Mouse (Mus musculus) embryo, embryonic 9.5 days (tissue): ENCODE data around the gene Slc8a3.

ENCODE experiments used
- DNase-seq: peaks from one replicate; pipeline ENCODE4 v3.0.0-alpha.2; 2017; ENCODE audit errors: extremely low spot score

The Slc8a3 gene

DNA sequence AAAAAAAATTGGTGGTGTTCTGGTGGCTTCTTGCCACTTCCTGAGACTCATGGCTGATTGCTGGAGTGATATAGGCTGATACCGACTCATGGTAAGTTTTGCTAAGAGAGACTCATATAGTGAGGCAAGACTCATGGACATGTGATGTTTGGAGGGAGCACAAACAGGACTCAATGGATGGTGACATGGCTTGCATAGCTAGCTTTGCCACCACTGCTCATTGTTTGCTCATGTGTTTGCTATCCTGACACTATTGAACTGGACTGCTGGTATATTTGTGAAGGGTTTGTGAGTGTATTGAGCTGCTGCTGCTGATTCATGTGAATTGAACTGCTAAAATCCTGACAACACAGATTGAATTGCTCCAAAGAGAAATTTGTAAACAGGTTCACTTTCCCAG, 95.8 kb downstream of the Slc8a3 start:
- DNase-seq, result no peak

DNA sequence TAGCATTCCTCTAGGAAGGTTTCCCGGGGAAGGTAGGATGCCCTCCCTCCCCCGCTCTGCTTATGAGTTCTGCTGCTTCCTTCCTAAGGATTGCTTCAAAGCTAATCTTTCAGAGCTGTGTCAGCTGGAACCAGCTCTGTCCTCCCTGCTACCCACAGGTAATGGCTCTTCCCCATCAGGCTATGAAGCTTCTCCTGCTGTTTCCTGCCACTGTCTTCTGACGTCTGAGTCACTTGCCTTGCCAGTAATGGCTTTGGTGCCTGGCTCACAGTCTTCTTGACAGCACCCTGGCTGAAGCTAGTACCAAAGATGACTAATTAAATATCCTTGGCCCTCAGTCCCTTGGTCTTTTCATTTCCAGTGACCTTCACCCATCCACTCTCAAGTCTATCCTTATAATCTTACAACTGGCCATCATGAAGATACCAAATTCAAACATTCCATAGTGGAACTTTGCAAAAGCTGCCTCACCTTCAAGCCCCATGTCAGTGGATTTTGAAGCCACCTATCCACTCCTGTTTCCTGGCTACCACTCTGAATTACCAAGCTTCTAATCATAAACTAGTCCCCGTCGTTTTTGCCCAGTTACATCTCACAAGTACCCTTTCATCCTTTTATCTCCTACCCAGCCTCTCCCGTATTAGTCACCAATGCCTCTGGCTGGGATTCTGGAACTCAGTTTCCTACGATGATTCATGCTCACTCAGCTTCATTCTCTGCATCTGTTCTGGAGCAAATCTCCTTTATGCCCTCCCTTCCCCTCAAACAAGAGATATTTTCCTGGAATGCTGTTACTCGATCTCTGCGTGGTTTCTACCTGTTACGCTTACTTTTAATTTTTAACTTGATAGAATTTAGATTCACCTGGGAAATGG, 97.3 kb downstream of the Slc8a3 start:
- no peak for DNase-seq

DNA sequence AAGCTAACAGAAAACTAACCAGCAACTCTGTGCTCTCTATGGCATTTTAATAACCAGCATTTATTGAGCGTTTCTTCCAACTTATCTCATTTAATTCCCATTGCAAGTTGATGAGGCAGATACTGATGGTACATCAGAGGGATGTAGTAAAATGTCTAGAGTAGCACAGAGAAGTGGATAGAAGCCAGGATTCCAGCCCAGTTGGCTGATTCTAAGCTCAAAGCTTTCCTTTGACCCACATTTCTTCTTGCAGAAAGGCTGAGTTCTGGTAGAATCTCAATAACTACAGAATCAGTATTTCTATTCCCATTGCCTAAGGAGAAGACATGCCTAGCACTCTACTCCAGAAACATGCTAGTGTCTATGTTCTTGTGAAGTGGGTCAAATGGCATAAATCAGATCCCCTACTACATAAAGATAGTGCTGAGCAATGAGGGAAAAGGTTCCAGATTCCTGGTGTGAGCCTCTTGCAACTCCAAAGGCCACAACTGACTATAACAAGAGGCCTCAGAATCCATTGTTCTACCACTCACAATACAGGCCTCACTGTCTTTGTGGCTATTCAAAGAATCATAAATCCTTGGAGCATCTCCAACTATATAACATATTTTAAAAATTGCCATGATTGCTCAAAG, 99.1 kb downstream of the Slc8a3 start:
- DNase-seq, result no peak

DNA sequence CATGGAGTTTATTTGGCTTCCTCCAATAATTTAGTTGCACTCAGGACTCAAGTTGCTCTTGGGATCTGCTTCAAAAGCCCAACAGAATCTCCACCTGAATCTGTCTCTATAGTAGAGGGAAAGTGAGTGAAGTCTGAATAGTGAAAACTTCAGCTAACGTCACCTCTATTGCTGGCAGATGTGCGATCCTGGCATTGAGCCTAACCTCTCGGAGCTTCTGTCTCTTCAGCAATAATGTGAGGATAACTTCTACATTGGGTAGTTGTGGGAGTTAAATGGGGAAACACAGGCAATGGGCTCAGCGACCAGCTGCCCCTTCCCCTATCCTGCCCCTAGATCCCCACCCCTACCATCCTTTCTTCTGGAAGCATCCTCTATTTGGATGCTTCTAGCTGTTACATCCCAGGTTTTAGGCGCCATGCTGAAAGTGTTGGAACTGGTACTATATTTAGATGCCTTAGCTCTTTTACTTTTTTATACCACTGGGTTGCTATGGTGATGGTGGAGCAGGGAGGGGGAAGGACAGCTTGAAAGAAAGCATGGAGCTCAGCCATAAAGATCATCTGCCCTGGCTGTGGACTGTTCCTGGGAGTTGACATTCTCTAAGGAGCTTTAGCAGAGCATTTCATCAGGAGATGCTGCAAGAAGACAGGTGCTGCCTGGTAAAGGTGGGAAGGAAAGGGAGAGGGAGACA, 105.1 kb downstream of the Slc8a3 start:
- DNase-seq, result no peak

DNA sequence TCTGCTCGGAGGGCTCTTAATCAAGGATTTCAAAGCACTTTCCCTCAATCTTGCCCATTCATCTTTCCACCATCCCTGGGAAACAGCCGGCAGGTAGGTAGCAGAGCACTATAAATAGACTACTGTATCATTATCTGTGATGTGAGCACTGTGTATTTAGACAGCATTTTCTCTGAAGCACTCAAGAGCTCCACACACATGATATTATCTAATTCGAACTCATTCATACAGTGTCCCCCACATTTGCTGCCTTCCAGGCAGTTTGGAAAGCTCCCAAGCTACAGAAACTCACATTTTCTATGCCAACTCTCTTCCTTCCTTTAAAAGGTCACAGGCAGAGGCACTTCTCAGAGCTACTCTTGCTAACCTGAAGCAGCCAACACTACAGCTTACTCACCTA, 106.4 kb downstream of the Slc8a3 start:
- DNase-seq, result no peak

DNA sequence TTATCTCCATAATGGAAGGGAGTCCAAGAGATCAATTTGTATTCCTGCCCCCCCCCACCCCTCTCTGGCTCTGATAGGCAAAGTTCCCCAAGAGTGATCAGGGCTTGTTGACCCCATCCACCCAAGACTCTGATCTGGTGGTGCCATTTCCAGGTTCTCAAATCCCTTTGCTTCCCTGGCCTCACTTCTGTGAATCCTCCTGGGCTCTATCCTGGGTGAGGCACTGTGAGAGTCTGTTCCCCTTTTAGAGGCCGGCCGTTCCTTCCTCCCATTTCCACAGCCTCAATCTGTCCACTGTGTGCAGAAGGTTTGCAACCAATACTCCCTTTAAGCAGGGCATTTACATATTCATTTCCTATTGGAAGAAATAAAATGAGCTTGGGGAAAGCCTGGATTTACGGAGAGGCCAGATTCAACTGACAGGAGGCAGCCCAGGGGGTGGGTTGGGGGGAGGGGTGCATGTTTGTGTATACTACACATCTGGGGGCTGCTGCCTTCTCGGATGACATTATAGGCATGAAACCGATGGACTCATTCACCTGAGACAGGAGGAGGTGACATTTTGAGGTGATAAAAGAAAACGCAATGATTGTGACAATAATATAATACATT, 106.9 kb downstream of the Slc8a3 start:
- DNase-seq, result no peak

DNA sequence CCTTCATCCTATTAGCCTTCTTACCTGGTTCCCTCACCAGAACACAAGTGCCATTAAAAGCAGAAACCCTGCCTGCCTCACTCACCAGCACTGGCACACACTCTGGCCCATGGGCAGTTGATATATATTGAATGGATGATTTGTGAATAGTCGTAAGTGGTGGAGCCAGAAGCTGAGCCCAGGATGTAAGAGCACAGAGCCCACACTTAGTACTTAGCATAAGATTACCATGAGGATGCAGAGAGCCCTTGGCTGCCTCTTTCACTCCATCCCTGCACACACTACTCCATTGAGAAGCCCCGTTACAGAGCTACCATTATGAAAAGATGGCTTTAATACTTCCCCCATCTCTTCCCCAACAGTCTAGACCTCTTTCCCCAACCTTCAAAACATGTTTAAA, 108.1 kb downstream of the Slc8a3 start:
- DNase-seq, result no peak

DNA sequence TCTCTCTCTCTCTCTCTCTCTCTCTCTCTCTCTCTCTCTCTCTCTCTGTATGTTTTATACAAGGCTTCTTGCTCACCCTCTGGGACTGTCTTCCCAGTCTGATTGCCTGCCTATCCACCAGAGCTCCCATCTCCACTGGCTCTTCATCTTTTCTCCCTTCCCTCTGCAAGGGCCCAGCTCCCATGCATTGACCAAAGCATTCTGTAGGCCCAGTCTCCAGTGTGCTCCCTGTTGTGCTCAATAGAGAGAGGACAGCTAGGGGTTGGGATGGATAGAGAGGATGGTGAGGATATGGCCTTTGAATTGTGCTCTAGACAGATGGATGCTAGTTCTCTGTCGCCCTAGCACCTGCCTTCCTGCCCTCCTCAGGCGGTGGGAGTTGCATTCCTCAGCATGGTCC, 109.7 kb downstream of the Slc8a3 start:
- no peak for DNase-seq

DNA sequence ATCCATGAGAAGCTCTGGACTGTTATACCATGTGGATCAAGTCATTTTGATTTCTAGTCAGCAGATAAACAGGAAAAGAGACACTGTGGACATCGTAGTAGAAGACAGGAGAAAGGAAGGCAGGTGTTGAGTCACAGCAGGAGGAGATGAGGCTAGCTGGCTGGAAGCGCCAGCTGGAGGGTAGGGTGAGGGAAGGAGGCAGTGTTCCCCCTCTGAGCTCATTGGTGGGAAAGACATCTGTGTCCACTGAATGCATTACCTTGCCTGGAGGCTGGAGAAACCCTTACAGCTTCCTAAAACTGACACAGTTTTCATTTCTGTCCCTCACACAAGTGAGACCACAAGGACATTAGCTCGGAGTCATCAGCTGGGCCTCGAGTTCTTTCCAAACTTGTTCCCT, 113.6 kb downstream of the Slc8a3 start:
- DNase-seq, result no peak

DNA sequence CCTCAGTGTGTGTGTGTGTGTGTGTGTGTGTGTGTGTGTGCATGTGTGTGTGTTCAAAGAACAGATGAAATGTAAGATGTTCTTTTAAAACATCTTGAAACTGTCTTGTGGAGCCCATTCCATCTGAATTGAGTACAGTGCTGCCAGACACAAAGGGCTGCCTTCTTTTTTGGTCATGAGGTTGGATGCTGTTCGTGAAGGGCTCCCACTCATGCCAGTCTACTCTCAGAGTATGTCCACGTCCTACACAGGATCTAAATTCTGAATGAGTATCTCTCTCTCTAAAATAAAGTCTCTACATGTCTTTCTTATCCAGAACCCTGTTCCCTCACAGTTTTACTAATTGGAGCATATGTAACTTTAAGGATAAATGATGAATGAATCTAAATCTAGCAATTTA, 124.4 kb downstream of the Slc8a3 start:
- DNase-seq, result no peak

DNA sequence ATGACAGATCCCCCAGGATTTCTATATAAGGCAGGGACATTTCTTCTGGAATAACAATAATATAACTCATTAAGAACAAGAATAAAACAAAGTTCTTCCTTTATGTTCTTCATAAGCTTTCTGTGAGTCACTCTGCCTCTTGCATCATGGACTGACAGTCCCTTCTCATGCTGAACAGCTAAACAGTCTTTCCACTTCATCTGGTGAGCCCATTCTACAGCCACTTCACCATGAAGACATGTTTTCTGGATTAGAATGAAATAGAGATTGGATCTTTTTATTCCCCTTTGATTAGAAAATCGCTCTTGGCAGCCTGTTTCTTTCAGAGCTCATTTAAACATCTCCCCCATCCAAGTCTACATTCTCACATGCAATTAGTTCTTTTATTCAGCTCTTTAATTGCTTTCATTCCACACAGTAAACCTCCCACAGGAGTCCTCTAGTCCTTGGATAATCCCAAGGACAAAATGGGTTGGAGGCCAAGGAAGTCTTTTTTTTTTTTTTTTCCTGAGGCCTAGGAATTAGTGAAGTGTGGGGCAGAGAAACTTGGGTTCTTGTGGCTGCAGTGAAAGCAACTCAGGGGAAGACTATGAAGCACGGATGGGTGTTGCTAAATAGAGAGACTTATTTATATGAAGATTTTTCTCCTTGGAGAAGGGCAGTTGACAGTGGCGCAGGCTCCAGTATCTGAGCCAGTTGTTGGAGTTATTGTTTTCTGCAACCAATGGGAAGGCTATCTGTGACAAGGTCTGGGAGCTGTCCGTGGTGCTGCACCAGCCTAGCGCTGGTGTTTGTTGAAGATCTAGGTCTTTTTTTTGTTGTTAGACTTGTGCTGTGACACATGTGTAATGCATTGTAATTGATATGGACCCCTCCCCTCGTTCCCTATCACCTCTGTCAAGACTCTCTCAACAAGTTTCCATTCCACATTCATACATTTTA, 127.1 kb downstream of the Slc8a3 start:
- DNase-seq, result peak; percentile 62

DNA sequence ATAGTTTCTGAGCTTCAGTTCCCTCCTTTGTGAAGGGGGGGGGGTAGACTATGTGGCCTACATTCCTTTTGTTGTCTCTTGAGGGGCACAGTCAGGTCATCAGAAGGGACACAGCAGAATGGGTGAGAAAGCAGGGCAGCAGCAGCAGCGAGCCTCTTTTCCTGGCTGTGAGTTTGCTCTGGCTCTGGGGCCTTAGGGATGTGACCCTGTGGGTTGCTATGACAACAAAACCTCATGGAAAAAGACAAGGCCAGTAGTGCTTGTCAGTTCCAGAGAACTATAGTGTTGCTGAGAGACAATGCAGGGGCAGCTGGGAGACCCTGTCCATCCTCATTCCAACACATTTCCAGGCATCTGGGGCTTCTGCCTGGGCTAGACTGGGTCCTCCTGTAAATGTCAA, 129.8 kb downstream of the Slc8a3 start:
- no peak for DNase-seq

DNA sequence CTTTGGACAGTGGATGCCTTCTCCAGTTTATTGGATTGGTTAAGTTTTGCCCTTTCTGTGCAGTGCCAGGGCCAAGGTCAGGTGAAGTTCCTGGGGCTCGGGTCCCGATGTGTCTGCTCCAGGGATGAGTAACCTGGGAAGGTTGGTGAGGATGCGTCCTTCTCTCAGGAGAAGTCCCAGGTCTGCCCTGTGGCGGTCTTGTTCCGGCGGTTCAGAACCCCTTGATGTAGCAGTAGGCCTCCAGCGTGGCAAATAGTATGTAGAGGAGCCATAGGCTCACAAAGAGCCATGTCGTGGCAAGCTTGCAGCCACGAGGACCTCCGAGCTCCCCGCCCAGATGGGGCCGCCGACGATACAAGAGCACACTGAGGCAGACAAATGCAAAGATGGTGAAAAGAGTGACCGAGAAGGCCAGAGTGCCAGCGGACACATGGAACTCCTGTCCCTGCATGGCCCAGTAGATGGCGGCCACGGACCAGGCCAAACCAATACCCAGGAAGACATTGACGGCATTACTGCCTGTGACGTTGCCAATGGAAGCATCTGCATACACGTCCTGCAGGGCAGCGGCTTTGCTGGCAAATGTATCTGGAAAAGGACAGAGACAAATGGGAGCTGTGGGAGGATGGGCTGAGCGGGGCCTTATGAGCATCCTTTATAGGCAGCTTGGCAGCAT, 133.6 kb downstream of the Slc8a3 start:
- peak; percentile 74 for DNase-seq

DNA sequence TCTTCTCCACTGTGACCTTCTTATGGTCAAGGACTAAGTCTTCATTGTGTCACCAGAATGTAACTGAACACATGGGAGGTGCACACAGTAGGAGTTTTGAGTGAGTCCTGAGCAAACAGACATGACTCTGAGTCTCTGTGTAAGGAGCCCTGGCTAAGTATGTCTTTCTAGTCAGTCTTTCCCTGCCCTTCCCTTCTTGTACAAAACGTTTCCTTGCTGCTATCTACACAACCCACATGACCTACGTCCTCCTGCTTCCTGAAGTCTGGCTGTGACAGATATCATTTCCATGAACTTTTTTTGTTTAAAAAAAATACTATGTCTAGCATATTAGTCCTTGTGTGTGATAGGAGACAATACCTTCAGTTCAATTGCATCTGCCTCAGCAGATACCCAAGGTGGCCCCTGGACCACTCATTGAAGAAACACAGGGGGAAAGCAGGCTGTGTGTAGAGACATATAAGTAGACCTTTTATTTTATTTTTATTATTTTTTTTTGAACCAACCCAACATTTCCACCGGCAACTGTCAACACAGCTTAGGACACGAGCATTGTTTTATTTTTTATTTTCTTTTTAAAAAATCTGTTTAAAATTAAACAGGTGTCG, 135.4 kb downstream of the Slc8a3 start:
- DNase-seq, result no peak

DNA sequence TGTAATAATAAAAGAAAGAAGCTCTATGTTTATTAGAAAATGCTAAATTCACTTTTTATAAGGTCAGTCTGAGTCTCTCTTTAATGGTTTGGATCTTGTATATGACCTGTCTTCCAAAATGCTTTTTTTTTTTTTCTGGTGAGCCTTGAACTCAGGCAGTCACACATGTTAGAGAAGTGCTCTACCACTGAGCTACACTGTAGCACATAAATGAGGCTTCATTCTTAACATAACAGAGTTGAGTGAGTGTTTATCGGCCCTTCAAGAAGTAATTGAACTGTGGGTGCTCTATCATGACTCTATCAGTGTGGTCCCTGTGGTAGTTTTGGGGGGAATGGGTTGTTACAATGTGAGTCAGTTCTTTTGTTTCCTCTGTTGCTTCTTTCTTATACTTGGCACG, 139.0 kb downstream of the Slc8a3 start:
- no peak for DNase-seq

DNA sequence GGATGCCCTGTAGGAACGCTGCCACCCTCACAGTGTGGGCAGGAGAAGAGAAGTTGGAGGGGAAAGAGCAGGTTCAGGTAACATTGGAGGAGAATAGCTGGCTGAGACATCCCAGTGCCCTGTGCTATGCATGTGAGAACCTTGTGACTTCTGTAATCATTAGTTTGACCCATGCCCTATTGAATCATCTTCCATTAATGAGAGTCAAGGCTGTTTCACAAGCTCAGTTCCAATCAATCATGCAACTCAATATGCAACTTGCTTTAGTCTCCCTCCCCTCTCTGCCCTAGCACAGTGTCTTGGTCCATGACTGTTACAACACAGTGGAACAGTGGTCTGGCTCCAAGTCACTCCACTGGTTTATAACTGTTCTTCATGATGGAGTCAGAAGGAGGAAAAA, 143.3 kb downstream of the Slc8a3 start:
- no peak for DNase-seq

DNA sequence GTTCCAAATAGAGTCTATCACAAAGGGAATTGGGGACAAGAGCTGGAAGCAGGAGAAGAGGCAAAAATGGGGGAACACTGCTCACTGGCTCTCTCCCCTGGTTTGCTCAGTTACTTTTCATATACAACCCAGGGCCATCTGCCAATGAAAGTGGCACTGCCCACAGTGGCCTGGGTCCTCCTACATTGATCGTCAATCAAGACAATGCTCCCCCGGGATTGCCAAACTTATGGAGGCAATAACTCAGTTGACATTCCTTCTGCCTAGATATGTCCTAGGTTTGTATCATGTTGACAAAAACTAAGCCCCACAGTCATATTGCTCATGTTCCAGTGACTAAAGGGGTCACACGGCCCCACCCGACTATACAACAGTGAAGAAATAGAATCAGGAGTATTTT, 144.0 kb downstream of the Slc8a3 start:
- DNase-seq, result no peak

DNA sequence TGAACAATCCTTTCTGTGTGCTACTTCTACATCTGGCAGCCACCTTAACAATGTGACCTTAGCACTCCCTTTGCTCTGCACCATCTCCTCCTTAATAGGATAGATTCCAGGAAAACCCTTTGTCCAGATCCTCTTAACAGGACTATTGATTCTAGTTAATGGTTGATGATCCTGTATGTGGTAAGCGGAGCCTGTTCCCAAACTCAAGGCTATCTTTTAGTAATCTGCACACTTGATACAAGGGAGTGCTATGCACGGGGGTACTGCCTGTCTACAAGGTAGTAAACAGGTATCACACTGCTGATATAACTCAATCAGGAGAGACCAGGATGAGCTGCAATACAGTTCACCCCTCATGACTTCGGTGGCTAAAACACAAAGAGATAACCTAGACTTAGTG, 144.6 kb downstream of the Slc8a3 start:
- no peak for DNase-seq

DNA sequence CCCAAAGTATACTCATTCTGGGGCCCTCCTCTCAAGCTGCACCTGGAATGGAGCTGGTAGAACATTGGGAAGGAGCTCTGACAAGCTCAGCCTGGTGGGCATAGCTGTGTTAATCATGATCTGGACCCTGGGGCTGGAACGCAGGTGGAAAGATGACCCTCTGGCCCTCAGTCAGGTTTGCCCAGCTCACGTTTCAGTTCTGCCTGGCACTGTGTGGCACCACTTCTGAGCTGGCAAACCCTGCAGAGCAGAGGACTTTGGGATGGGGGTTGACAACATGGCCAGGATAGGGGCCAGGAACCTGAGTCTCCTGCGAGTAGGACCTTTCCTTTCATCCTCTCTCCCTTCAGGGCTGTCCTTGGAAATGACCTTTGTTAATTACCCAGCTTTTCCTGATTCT, 146.3 kb downstream of the Slc8a3 start:
- DNase-seq, result no peak

DNA sequence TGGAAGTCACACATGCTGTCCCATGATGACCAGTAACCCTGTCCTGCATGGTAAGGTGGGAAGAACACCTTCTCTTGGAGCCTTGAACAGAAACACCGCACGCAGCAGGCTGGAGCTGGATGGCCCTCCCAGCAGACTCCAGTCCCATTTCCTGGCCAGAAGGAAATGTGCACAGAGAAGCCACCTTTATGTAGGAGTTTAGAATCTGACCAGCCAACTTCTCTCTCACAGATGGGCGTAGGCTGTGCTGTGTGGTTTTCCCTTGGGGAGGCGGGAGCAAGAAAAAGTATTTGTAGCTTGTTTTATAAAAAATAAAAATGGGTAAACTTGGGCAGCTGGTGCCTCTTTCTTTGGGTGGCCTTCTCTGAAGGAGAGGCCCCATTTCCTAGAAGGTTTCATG, 146.9 kb downstream of the Slc8a3 start:
- DNase-seq, result no peak
